Mouse (Mus musculus): ENCODE results near the gene Trim34b.
"Not testable (repeated sequence)": the region's sequence is repeated elsewhere in the genome, so short reads cannot be mapped to it uniquely, and the experiment has no call there.

Trim34b gene

DNA sequence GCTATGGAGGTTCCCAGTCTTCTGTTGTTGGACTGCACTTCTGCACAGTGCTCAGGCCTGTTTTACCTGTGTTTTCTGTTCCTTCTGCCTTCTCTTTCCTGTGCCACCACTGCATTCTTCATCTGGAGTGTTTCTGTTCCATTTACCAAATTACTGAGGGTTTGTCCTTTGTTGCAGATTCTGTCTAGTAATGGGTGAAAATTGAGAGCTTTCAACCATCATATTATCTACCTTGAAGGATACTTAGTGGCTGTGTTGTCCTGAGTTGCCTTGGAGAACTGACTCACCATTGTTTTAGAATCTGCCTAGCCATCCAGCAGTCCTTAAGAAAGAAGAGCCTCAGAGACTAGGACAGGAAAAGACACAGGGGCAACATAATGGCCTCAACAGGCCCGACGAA is at the start of gene Trim34b:
TSS of gene Trim34b (plus strand) at position 301 of the 400 bp plus-strand sequence.
- not testable (repeated sequence) for H3K27me3 ChIP-seq (ENCODE audit: insufficient read depth, low read length); H3K9me3 ChIP-seq (ENCODE audit: low read length); H3K4me3 ChIP-seq (replicated peaks; ENCODE audit: low read length); H3K36me3 ChIP-seq (ENCODE audit: insufficient read depth, low read length); H3K4me1 ChIP-seq (replicated peaks; ENCODE audit: low read depth, low read length)

DNA sequence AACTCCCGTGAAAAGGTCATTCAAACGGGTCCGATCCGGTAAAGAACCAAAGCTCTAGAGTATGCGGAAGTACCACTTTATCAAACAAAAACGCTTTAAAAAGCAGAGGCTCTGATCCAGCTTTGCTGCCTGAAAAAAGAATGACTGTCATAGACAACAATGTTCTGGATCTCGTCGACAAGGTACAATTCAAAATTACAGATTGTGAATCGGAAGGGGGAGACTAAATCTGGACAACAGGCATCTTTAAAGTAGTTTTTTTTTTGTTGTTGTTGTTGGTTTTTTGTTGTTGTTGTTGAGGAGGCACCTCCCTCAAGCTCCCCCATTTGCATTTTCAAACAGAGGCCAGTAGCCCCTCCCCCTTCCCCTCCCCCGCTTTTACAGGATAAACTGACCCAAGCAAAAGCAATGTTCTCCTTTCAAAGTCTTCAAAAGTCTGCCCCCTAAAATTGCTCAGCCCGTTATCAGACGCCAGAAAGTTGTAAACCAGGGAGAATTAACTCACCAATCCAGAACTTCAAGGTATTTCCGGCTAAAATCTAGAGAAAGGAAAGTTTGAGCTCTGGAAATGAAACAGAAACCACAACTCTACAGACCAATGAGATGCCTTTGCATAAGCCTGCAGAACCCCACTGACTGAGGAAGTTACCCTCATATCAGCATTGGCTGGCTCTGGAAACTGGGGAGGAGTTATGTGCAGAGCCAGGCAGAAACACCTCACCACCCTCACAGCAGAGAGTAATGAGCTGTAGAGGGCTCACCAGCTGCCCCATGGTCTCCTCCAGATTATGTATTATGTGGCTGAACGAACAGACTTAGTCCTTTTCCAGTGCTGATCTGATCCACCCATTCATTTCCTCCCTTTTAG is 41.5 kb upstream of the Trim34b start, which contains the start of gene Trim5:
TSS of gene Trim5 (minus strand) at position 519 of the 868 bp plus-strand sequence.
- H3K9me3 ChIP-seq (ENCODE audit: low read length); H3K27me3 ChIP-seq (ENCODE audit: insufficient read depth, low read length); H3K36me3 ChIP-seq (ENCODE audit: insufficient read depth, low read length); H3K4me3 ChIP-seq (replicated peaks; ENCODE audit: low read length); H3K4me1 ChIP-seq (replicated peaks; ENCODE audit: low read depth, low read length): not testable (repeated sequence)

DNA sequence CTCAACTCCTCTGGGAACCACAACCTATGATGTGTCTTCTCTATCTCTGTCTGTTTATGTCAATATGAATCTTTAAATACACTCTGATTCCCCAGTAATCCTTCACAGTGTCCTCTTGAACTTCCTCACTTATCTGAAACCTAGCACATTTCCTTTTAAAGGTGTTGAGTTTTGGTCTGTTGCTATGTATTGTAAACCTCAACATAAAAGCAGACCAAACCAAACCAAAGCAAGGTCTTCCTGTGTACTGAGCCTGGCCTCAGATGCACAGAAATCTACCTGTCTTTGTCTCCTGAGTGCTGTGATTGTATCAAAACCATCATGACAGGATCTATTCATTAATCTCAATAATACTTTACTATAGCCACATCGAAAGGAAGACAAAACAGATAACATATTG is 38.6 kb upstream of the Trim34b start:
- no peaks in the 10 kb centered on the region for H3K4me1 ChIP-seq (replicated peaks; ENCODE audit: low read depth, low read length)
- TF ChIP-seq NANOG (IDR thresholded peaks at IDR 0.05; ENCODE audit: borderline replicate concordance, low read length) (no peak), POU5F1 (IDR thresholded peaks at IDR 0.05; ENCODE audit: borderline replicate concordance, low read length) (no peak), CTCF (conservative IDR thresholded peaks at IDR 0.05; ENCODE audit: low read length) (no peak)
- no peak overlapping the region for H3K4me3 ChIP-seq (replicated peaks; ENCODE audit: low read length)
- no peaks in the 10 kb centered on the region for H3K36me3 ChIP-seq (ENCODE audit: insufficient read depth, low read length)
- no peaks in the 10 kb centered on the region for H3K9me3 ChIP-seq (ENCODE audit: low read length)
- H3K27me3 ChIP-seq (ENCODE audit: insufficient read depth, low read length), result no peaks in the 10 kb centered on the region

DNA sequence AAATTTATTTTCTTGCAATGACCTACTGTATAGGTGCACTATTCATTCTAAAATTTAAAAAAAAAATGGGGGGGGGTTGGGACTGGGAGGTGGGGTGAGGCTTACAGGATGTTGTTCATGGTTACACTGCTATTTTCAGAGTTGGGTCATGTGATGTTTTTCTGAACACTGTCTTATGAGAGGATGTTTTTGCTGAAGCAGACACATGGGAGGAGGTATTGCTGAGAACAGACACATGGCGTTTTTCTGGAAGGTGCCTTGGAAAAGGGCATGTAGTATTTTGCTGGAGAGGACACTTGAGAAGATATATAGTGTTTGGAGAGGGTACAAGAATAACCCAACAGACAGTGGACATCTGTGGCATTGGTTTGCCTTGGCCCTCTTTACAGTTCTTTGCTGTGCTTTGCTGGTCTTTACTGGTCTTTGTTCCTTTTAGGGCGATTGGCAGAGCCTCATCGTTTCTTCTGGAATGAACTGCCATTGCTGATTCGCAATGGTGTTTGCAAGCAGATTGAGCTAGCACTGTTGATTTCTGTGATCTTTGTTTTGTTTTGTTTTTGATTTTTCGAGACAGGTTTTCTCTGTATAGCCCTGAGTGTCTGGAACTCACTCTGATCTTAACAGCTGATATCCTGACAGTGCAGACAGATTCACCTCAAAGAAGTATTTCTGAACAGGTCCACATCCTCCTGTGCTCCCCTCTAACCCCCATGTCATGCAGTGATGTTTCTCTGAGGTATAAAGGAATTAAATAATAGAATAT is 37.5 kb upstream of the Trim34b start:
- H3K9me3 ChIP-seq (ENCODE audit: low read length), result no peaks in the 10 kb centered on the region
- H3K4me3 ChIP-seq (replicated peaks; ENCODE audit: low read length), result no peak overlapping the region
- H3K36me3 ChIP-seq (ENCODE audit: insufficient read depth, low read length), result no peaks in the 10 kb centered on the region
- H3K4me1 ChIP-seq (replicated peaks; ENCODE audit: low read depth, low read length), result no peaks in the 10 kb centered on the region
- TF ChIP-seq NANOG (IDR thresholded peaks at IDR 0.05; ENCODE audit: borderline replicate concordance, low read length), result no peak
- no peak for TF ChIP-seq POU5F1 (IDR thresholded peaks at IDR 0.05; ENCODE audit: borderline replicate concordance, low read length)
- TF ChIP-seq CTCF (conservative IDR thresholded peaks at IDR 0.05; ENCODE audit: low read length), result no peak
- H3K27me3 ChIP-seq (ENCODE audit: insufficient read depth, low read length), result no peaks in the 10 kb centered on the region

DNA sequence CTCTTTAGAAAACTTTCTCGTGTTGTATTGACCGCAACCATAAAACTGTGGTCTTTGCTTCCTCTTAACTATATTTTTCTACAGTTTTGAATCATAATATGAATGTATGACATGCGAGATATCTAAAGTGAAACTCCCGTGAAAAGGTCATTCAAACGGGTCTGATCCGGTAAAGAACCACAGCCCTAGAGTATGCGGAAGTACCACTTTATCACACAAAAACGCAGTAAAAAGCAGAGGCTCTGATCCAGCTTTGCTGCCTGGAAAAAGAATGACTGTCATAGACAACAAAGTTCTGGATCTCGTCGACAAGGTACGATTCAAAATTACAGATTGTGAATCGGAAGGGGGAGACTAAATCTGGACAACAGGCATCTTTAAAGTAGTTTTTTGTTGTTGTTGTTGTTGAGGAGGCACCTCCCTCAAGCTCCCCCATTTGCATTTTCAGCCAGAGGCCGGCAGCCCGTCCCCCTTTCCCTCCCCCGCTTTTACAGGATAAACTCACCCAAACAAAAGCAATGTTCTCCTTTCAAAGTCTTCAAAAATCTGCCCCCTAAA is 14.4 kb upstream of the Trim34b start:
- H3K4me1 ChIP-seq (replicated peaks; ENCODE audit: low read depth, low read length), result no peaks in the 10 kb centered on the region
- no peaks in the 10 kb centered on the region for H3K27me3 ChIP-seq (ENCODE audit: insufficient read depth, low read length)
- no peaks in the 10 kb centered on the region for H3K36me3 ChIP-seq (ENCODE audit: insufficient read depth, low read length)
- no peak overlapping the region for H3K4me3 ChIP-seq (replicated peaks; ENCODE audit: low read length)
- no peaks in the 10 kb centered on the region for H3K9me3 ChIP-seq (ENCODE audit: low read length)
- TF ChIP-seq POU5F1 (IDR thresholded peaks at IDR 0.05; ENCODE audit: borderline replicate concordance, low read length) (no peak), NANOG (IDR thresholded peaks at IDR 0.05; ENCODE audit: borderline replicate concordance, low read length) (no peak), CTCF (conservative IDR thresholded peaks at IDR 0.05; ENCODE audit: low read length) (no peak)

DNA sequence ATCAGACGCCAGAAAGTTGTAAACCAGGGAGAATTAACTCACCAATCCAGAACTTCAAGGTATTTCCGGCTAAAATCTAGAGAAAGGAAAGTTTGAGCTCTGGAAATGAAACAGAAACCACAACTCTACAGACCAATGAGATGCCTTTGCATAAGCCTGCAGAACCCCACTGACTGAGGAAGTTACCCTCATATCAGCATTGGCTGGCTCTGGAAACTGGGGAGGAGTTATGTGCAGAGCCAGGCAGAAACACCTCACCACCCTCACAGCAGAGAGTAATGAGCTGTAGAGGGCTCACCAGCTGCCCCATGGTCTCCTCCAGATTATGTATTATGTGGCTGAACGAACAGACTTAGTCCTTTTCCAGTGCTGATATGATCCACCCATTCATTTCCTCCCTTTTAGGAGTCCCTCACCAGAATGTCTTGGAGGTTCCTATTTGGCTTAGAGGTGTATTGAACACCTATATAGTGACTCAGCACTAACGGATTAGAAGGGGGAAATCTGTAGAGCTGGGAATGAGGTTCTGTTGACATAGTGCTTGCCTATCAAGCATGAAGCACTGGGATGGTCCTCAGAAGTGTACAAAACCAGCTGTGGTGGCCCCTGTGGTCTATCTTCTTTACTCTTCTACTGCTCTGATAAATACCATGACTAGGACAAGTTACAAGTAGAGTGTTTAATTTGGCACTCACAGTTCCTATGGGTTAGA is 13.7 kb upstream of the Trim34b start, which contains the start of gene Trim12a:
TSS of gene Trim12a (minus strand) at position 98 of the 712 bp plus-strand sequence.
- H3K4me3 ChIP-seq (replicated peaks; ENCODE audit: low read length); H3K9me3 ChIP-seq (ENCODE audit: low read length); H3K4me1 ChIP-seq (replicated peaks; ENCODE audit: low read depth, low read length); H3K27me3 ChIP-seq (ENCODE audit: insufficient read depth, low read length); H3K36me3 ChIP-seq (ENCODE audit: insufficient read depth, low read length): not testable (repeated sequence)

DNA sequence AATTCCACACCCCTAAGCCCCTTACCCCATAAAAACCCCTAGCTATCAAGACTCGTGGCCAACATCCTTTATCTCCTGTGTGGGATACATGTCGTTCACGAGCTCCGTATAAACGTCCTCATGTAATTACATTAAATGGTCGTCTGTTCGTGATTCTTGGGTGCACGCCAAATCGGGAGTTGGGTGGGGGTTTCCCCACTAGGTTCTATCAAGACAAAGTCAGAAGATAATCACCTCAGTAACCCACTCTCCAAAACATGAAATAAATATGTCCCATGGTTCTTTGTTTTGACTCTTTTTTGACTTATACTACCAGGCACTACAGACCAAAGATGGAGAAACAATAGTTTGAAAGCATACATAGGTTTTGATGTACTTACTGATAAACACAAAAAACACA is 7.2 kb upstream of the Trim34b start:
- no peak for TF ChIP-seq NANOG (IDR thresholded peaks at IDR 0.05; ENCODE audit: borderline replicate concordance, low read length)
- TF ChIP-seq CTCF (conservative IDR thresholded peaks at IDR 0.05; ENCODE audit: low read length), result no peak
- TF ChIP-seq POU5F1 (IDR thresholded peaks at IDR 0.05; ENCODE audit: borderline replicate concordance, low read length), result no peak
- H3K36me3 ChIP-seq (ENCODE audit: insufficient read depth, low read length), result no peaks in the 10 kb centered on the region
- no peaks in the 10 kb centered on the region for H3K27me3 ChIP-seq (ENCODE audit: insufficient read depth, low read length)
- no peaks in the 10 kb centered on the region for H3K4me1 ChIP-seq (replicated peaks; ENCODE audit: low read depth, low read length)
- no peaks in the 10 kb centered on the region for H3K9me3 ChIP-seq (ENCODE audit: low read length)
- no peak overlapping the region for H3K4me3 ChIP-seq (replicated peaks; ENCODE audit: low read length)

DNA sequence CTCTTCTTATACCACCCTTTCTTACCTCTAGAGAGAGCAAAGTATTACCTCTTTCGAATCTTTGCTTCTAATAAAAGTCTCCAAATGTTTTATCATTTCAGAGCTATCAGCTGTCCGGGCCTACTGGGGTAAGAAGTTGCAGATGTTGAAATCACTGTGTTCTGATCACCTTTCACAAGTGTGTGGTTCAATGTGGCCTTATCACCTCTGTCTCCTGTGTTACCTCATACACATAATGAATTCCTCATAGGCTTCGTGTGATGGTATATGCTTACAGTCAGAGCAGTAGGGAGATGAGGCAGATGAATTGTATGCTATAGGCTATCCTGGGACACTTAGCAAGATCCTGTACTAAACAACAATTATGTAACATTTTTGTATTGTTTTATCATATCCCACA is 6.3 kb downstream of the Trim34b start:
- H3K9me3 ChIP-seq (ENCODE audit: low read length); H3K36me3 ChIP-seq (ENCODE audit: insufficient read depth, low read length); H3K4me3 ChIP-seq (replicated peaks; ENCODE audit: low read length); H3K4me1 ChIP-seq (replicated peaks; ENCODE audit: low read depth, low read length); H3K27me3 ChIP-seq (ENCODE audit: insufficient read depth, low read length): not testable (repeated sequence)

DNA sequence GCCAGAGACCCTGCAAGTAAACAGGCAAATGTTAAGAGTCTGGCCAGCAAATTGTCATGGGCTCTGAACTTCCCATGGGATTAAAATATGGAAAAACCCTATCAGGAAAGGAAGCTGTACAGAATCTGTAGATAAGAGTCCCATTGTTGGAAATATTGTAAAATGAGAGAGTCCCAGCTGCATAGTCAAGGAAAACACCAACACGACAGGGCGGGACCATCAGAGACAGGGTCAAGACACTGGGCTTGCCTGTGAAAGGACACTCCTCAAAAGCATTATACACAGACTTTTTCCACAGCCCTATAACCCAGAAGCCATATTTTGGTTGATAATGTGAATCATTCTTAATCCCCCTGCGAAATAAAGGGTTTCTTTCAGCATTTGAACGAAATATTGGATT is 11.5 kb downstream of the Trim34b start:
- H3K36me3 ChIP-seq (ENCODE audit: insufficient read depth, low read length), result not testable (repeated sequence)

DNA sequence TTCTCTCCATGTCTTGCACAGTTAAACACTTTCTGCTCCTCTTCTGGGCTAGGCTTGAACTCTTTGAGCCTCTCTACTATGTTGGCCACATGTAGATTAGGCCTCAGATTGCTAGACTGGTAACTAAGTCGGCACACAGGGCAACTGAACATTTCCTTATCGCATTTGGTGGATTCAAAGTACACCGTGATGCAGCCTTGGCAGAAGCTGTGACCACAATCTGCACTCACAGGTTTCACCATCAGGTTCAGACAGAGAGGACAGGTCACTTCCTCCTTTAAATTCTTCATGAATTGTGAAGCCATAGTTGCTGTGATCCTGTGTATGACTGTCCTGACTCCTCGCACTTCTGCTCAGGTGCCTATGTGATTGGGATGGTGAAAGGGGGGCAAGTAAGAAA is 18.8 kb downstream of the Trim34b start:
- H3K9me3 ChIP-seq (ENCODE audit: low read length); H3K4me3 ChIP-seq (replicated peaks; ENCODE audit: low read length); H3K36me3 ChIP-seq (ENCODE audit: insufficient read depth, low read length); H3K4me1 ChIP-seq (replicated peaks; ENCODE audit: low read depth, low read length); H3K27me3 ChIP-seq (ENCODE audit: insufficient read depth, low read length): not testable (repeated sequence)

More for the DNA sequence above, 11.5 kb downstream of the Trim34b start:
- H3K4me1 ChIP-seq (replicated peaks; ENCODE audit: low read depth, low read length); H3K27me3 ChIP-seq (ENCODE audit: insufficient read depth, low read length); H3K4me3 ChIP-seq (replicated peaks; ENCODE audit: low read length); H3K9me3 ChIP-seq (ENCODE audit: low read length): not testable (repeated sequence)

Measured in E14TG2a.4 (cell line).